22 mouse cellular contexts compared by ENCODE assay signal in the genomic region with DNA sequence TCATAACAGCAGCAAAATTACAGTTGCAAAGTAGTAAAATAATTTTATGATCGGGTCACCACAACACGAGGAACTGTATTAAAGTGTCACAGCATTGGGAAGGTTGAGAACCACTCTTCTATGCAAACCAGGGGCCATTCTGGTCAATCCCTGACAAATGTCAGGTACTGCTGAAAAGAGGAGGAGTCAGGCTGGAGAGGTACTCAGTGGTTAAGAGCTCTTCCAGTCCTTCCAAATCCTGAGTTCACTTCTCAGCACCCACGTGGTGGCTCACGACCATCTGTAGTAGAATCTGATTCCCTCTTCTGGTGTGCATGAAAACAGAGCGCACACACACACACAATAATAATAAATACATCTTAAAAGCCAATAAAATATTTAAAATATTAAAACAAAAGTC. TPM values are rescaled to one million over a fixed set of nuclear protein-coding genes. Genes with fewer than 3 reads are reported as not detected.
DNase-seq lines count a peak whose midpoint lies in the region; ATAC-seq lines count a peak whose summit lies in the region.
"Had no signal": no experiment of that assay in that cellular context is flagged by ENCODE, and none has a peak within 500 bp of the region (broad histone marks: within the 10 kb centered on the region; RNA-seq: fewer than 3 reads in every experiment).

No protein-coding gene starts in this region.

- 52% methylated on average over 5 of the region's 5 CpGs for WGBS in heart, embryonic 15.5 days
- 87% methylated on average over 5 of the region's 5 CpGs for WGBS in embryonic facial prominence, embryonic 10.5 days

- no peak overlapping the region for H3K9ac ChIP-seq in heart, embryonic 15.5 days
- H3K9ac ChIP-seq: forebrain, embryonic 15.5 days; hindbrain, embryonic 15.5 days; neural tube, embryonic 13.5 days had no signal

- DNase-seq in heart, adult 11 months = peak; percentile 61
- no peak for DNase-seq in heart, postnatal 10 days
- no peak for DNase-seq in heart, adult 8-10 months (ENCODE audit: low spot score)
- DNase-seq in lung, adult 18-20 months = peak; percentile 55 to 74
- peak; percentile 21 for DNase-seq in lung, postnatal 14 days
- no peak for DNase-seq in embryonic facial prominence, embryonic 10.5 days (ENCODE audit: low spot score)
- no peak for DNase-seq in adrenal gland, postnatal 14 days
- DNase-seq: adrenal gland, postnatal 10 days; cerebellum, adult 2 months; gastrocnemius, postnatal 10 days; layer of hippocampus, postnatal 36 days; right cerebral cortex, adult 18-20 months had no signal

- no peak; the same call in 1 of the 2 replicates for ATAC-seq in heart, embryonic 15.5 days (replicated peaks; ENCODE audit: insufficient number of reproducible peaks, insufficient read depth, low FRiP score, low read depth)
- ATAC-seq: midbrain, embryonic 16.5 days had no signal

- no peak overlapping the region for H3K4me2 ChIP-seq in heart, embryonic 15.5 days
- H3K4me2 ChIP-seq: forebrain, embryonic 15.5 days; hindbrain, embryonic 15.5 days; neural tube, embryonic 13.5 days had no signal

- peak overlapping the region; percentile 78 for H3K27ac ChIP-seq in heart, embryonic 15.5 days
- H3K27ac ChIP-seq in embryonic facial prominence, embryonic 10.5 days (replicated peaks) = no peak overlapping the region
- H3K27ac ChIP-seq: hindbrain, embryonic 15.5 days; midbrain, embryonic 10.5 days; neural tube, embryonic 13.5 days had no signal

- H3K36me3 ChIP-seq in heart, embryonic 15.5 days = no peaks in the 10 kb centered on the region; the same call in 1 of the 2 replicates
- H3K36me3 ChIP-seq in embryonic facial prominence, embryonic 10.5 days (replicated peaks) = peaks cover 23% of the 10 kb centered on the region
- H3K36me3 ChIP-seq: hindbrain, embryonic 15.5 days had no signal

- H3K9me3 ChIP-seq in heart, embryonic 15.5 days (replicated peaks) = no peaks in the 10 kb centered on the region
- H3K9me3 ChIP-seq in embryonic facial prominence, embryonic 10.5 days = no peaks in the 10 kb centered on the region
- H3K9me3 ChIP-seq: forebrain, embryonic 15.5 days; hindbrain, embryonic 15.5 days; midbrain, embryonic 10.5 days; neural tube, embryonic 13.5 days had no signal

- H3K27me3 ChIP-seq in heart, embryonic 15.5 days = no peaks in the 10 kb centered on the region
- no peaks in the 10 kb centered on the region for H3K27me3 ChIP-seq in embryonic facial prominence, embryonic 10.5 days (replicated peaks; ENCODE audit: low read depth, poor library complexity, severe bottlenecking)
- H3K27me3 ChIP-seq: forebrain, embryonic 15.5 days; hindbrain, embryonic 15.5 days; neural tube, embryonic 13.5 days had no signal

- H3K4me1 ChIP-seq in heart, embryonic 15.5 days (replicated peaks) = peaks cover 47% of the 10 kb centered on the region
- 0 out of 2 replicates have a peak, but pooled peaks cover 1% of the 10 kb centered on the region for H3K4me1 ChIP-seq in embryonic facial prominence, embryonic 10.5 days
- H3K4me1 ChIP-seq: hindbrain, embryonic 15.5 days had no signal

- intact Hi-C loops in heart, postnatal 10 days (cut with DNase I) = no loop called here

- H3K4me3 ChIP-seq in heart, embryonic 15.5 days = no peak overlapping the region
- no peak overlapping the region for H3K4me3 ChIP-seq in embryonic facial prominence, embryonic 10.5 days
- H3K4me3 ChIP-seq: forebrain, embryonic 15.5 days; hindbrain, embryonic 15.5 days; midbrain, embryonic 10.5 days; myocyte; neural tube, embryonic 13.5 days had no signal

RNA-seq across cellular contexts. Expression of a gene that starts 25.5 kb away (rescaled TPM):
- total RNA-seq in heart, postnatal 10 days (2021) = not detected
- polyA plus RNA-seq in heart, embryonic 15.5 days (2015; fragmentation: Nextera tagmentation; extraction: Ambion mirVana) = 0.18 and 0.19 TPM in 2 replicates
- not detected for total RNA-seq in heart, adult 8-10 months (2022)
- polyA plus RNA-seq in embryonic facial prominence, embryonic 10.5 days (2016; fragmentation: Nextera tagmentation; extraction: Ambion mirVana) = 0.36 and 0.58 TPM in 2 replicates
- total RNA-seq in adrenal gland, postnatal 14 days (2021) = 0.33 and 0.90 TPM in 2 replicates
- total RNA-seq: hematopoietic stem cell, adult 5-6 weeks; liver, adult 2 months had no signal
- polyA plus RNA-seq: liver, adult 2 months; liver, embryonic 16.5 days had no signal

RNA-seq across cellular contexts. Expression of a gene that starts 31.4 kb away (rescaled TPM):
- 10 to 100 TPM; 41.7 to 44.0 TPM for total RNA-seq in heart, postnatal 10 days (2021)
- polyA plus RNA-seq in heart, embryonic 15.5 days (2015; fragmentation: Nextera tagmentation; extraction: Ambion mirVana) = 30.4 and 31.3 TPM in 2 replicates
- total RNA-seq in heart, adult 8-10 months (2022) = 10 to 100 TPM; 42.9 to 61.1 (median 50.7) TPM
- polyA plus RNA-seq in embryonic facial prominence, embryonic 10.5 days (2016; fragmentation: Nextera tagmentation; extraction: Ambion mirVana) = 34.9 and 38.5 TPM in 2 replicates
- 41.6 and 44.6 TPM in 2 replicates for total RNA-seq in adrenal gland, postnatal 14 days (2021)

RNA-seq across cellular contexts. Expression of a gene that starts 41.3 kb away (rescaled TPM):
- total RNA-seq in heart, postnatal 10 days (2021) = 10 to 100 TPM; 14.9 to 17.0 TPM
- 27.9 and 31.1 TPM in 2 replicates for polyA plus RNA-seq in heart, embryonic 15.5 days (2015; fragmentation: Nextera tagmentation; extraction: Ambion mirVana)
- total RNA-seq in heart, adult 8-10 months (2022) = 10 to 100 TPM; 22.1 to 25.5 (median 23.2) TPM
- polyA plus RNA-seq in embryonic facial prominence, embryonic 10.5 days (2016; fragmentation: Nextera tagmentation; extraction: Ambion mirVana) = 32.2 and 32.8 TPM in 2 replicates
- total RNA-seq in adrenal gland, postnatal 14 days (2021) = 10.4 and 14.7 TPM in 2 replicates

RNA-seq across cellular contexts. Expression of a gene that starts 42.0 kb away (rescaled TPM):
- 10 to 100 TPM; 53.3 to 54.8 TPM for total RNA-seq in heart, postnatal 10 days (2021)
- 82.7 and 84.2 TPM in 2 replicates for polyA plus RNA-seq in heart, embryonic 15.5 days (2015; fragmentation: Nextera tagmentation; extraction: Ambion mirVana)
- total RNA-seq in heart, adult 8-10 months (2022) = 10 to 100 TPM; 48.8 to 59.6 (median 59.1) TPM
- polyA plus RNA-seq in embryonic facial prominence, embryonic 10.5 days (2016; fragmentation: Nextera tagmentation; extraction: Ambion mirVana) = 194 and 216 TPM in 2 replicates
- total RNA-seq in adrenal gland, postnatal 14 days (2021) = 64.7 and 65.3 TPM in 2 replicates

Comparison
In these comparisons a context has a peak if more than half of its experiments do, and no peak if none do; other contexts are left out.
1. DNase-seq: peak in heart, adult 11 months (single experiment), lung, adult 18-20 months (2 of 2) and lung, postnatal 14 days (single experiment); none in heart, postnatal 10 days (0 of 2), heart, adult 8-10 months (single experiment), embryonic facial prominence, embryonic 10.5 days (single experiment) and adrenal gland, postnatal 14 days (single experiment).